Mouse (Mus musculus) neural tube, embryonic 13.5 days (tissue): Measurements from ENCODE around the gene Usf3. TPM values are rescaled to one million over a fixed set of nuclear protein-coding genes. Genes with fewer than 3 reads are reported as not detected.

Experiments used
- ATAC-seq: fragments of 200-750 bp; cut with Nextera tagmentation; 2 replicates; pipeline ENCODE4 v1.8.0; 2017; ENCODE audit warnings: low read depth, mild to moderate bottlenecking, moderate TSS enrichment, moderate library complexity
- H3K27ac ChIP-seq: fragments of 300-500 bp; sonication (generic); replicated peaks from 2 replicates; pipeline ENCODE4 v1.5.1; 2015; ENCODE audit warnings: moderate library complexity, mild to moderate bottlenecking, inconsistent platforms
- H3K27me3 ChIP-seq: fragments of 300-500 bp; sonication (generic); 2 replicates; pipeline ENCODE4 v1.6.1; 2015; ENCODE audit warnings: mild to moderate bottlenecking, inconsistent platforms
- H3K36me3 ChIP-seq: fragments of 300-500 bp; sonication (generic); 2 replicates; pipeline ENCODE4 v1.6.1; 2015; ENCODE audit warnings: mild to moderate bottlenecking, inconsistent platforms
- H3K4me1 ChIP-seq: fragments of 300-500 bp; sonication (generic); replicated peaks from 2 replicates; pipeline ENCODE4 v1.6.1; 2015; ENCODE audit warnings: inconsistent platforms
- H3K4me2 ChIP-seq: fragments of 300-500 bp; sonication (generic); 2 replicates; pipeline ENCODE4 v1.6.1; 2015; ENCODE audit warnings: inconsistent platforms, mild to moderate bottlenecking, moderate library complexity
- H3K4me3 ChIP-seq: fragments of 300-500 bp; sonication (generic); 2 replicates; pipeline ENCODE4 v1.5.1; 2015; ENCODE audit warnings: mild to moderate bottlenecking, inconsistent platforms
- H3K9ac ChIP-seq: fragments of 300-500 bp; sonication (generic); 2 replicates; pipeline ENCODE4 v1.6.1; 2015; ENCODE audit warnings: moderate library complexity, mild to moderate bottlenecking, inconsistent platforms
- H3K9me3 ChIP-seq: fragments of 300-500 bp; sonication (generic); 2 replicates; pipeline ENCODE4 v1.6.1; 2016; ENCODE audit warnings: inconsistent platforms
- WGBS: fragments of 180-500 bp; shearing (Covaris S2); methylation state at CpG from one replicate; pipeline ENCODE4 v1.1.7; 2015; 5-methylcytosine and 5-hydroxymethylcytosine counted together
- polyA plus RNA-seq: library from polyadenylated mRNA; unstranded; fragments of >200 nt; fragmentation: Nextera tagmentation; extraction: Ambion mirVana; gene quantifications from 2 replicates; pipeline ENCODE4 v1.2.1, GENCODE M21; 2015

The Usf3 gene
- polyA plus RNA-seq, 1 experiment from 2014 or later = 1.9 TPM

GRCm38 (mm10) chr16:44176511-44176910, 3.5 kb downstream of the Usf3 start:
- Histone ChIP-seq H3K4me3 (no peak overlapping the region), H3K4me2 (no peak overlapping the region), H3K9me3 (no peaks in the 10 kb centered on the region), H3K9ac (no peak overlapping the region), H3K27me3 (no peaks in the 10 kb centered on the region), H3K36me3 (0 out of 2 replicates have a peak, but pooled peaks cover 3% of the 10 kb centered on the region), H3K27ac (no peak overlapping the region), H3K4me1 (peaks cover 22% of the 10 kb centered on the region)
- no peak for ATAC-seq
- 95% methylated on average over 2 of the region's 2 CpGs for WGBS

- no peak overlapping the region for H3K9ac ChIP-seq
- peaks cover 17% of the 10 kb centered on the region for H3K4me1 ChIP-seq
- no peak overlapping the region for H3K27ac ChIP-seq
- no peaks in the 10 kb centered on the region for H3K9me3 ChIP-seq
- H3K36me3 ChIP-seq = 0 out of 2 replicates have a peak, but pooled peaks cover 3% of the 10 kb centered on the region
- no peaks in the 10 kb centered on the region for H3K27me3 ChIP-seq
- ATAC-seq = no peak
- WGBS = 68% methylated on average over 1 of the region's 1 CpGs
- no peak overlapping the region for H3K4me2 ChIP-seq
- no peak overlapping the region for H3K4me3 ChIP-seq
Observed at GRCm38 (mm10) chr16:44178555-44178954, 5.5 kb downstream of the Usf3 start.

GRCm38 (mm10) chr16:44182597-44182996, 9.6 kb downstream of the Usf3 start:
- WGBS = 95% methylated on average over 1 of the region's 1 CpGs

GRCm38 (mm10) chr16:44184769-44185168, 11.7 kb downstream of the Usf3 start:
- WGBS = 89% methylated on average over 3 of the region's 3 CpGs

More at GRCm38 (mm10) chr16:44182597-44182996, 9.6 kb downstream of the Usf3 start:
- Histone ChIP-seq H3K9ac (no peak overlapping the region), H3K27me3 (no peaks in the 10 kb centered on the region), H3K9me3 (no peaks in the 10 kb centered on the region), H3K36me3 (0 out of 2 replicates have a peak, but pooled peaks cover 3% of the 10 kb centered on the region), H3K4me3 (no peak overlapping the region), H3K27ac (no peak overlapping the region), H3K4me2 (no peak overlapping the region), H3K4me1 (no peaks in the 10 kb centered on the region)
- no peak for ATAC-seq

GRCm38 (mm10) chr16:44187172-44187571, 14.1 kb downstream of the Usf3 start:
- Histone ChIP-seq H3K36me3 (0 out of 2 replicates have a peak, but pooled peaks cover 10% of the 10 kb centered on the region), H3K4me2 (no peak overlapping the region), H3K27ac (no peak overlapping the region), H3K27me3 (no peaks in the 10 kb centered on the region), H3K9ac (no peak overlapping the region), H3K9me3 (no peaks in the 10 kb centered on the region; the same call in 1 of the 2 replicates), H3K4me1 (no peaks in the 10 kb centered on the region), H3K4me3 (no peak overlapping the region)
- WGBS = 95% methylated on average over 4 of the region's 4 CpGs
- ATAC-seq = no peak

More at GRCm38 (mm10) chr16:44184769-44185168, 11.7 kb downstream of the Usf3 start:
- no peak for ATAC-seq
- Histone ChIP-seq H3K4me3 (no peak overlapping the region), H3K9ac (no peak overlapping the region), H3K27me3 (no peaks in the 10 kb centered on the region), H3K4me2 (no peak overlapping the region), H3K9me3 (no peaks in the 10 kb centered on the region; the same call in 1 of the 2 replicates), H3K27ac (no peak overlapping the region), H3K4me1 (no peaks in the 10 kb centered on the region), H3K36me3 (0 out of 2 replicates have a peak, but pooled peaks cover 8% of the 10 kb centered on the region)

- 0 out of 2 replicates have a peak, but pooled peaks cover 10% of the 10 kb centered on the region for H3K36me3 ChIP-seq
- 90% methylated on average over 3 of the region's 3 CpGs for WGBS
- H3K9me3 ChIP-seq = no peaks in the 10 kb centered on the region; the same call in 1 of the 2 replicates
- no peak for ATAC-seq
- no peaks in the 10 kb centered on the region for H3K27me3 ChIP-seq
- no peak overlapping the region for H3K4me3 ChIP-seq
- no peak overlapping the region for H3K4me2 ChIP-seq
- no peak overlapping the region for H3K27ac ChIP-seq
- no peaks in the 10 kb centered on the region for H3K4me1 ChIP-seq
- no peak overlapping the region for H3K9ac ChIP-seq
Observed at GRCm38 (mm10) chr16:44188766-44189165, 15.7 kb downstream of the Usf3 start.

GRCm38 (mm10) chr16:44190032-44190431, 17.0 kb downstream of the Usf3 start:
- H3K36me3 ChIP-seq = 0 out of 2 replicates have a peak, but pooled peaks cover 10% of the 10 kb centered on the region
- H3K4me2 ChIP-seq = no peak overlapping the region
- H3K27me3 ChIP-seq = no peaks in the 10 kb centered on the region
- no peaks in the 10 kb centered on the region; the same call in 1 of the 2 replicates for H3K9me3 ChIP-seq
- no peak overlapping the region for H3K4me3 ChIP-seq
- no peak for ATAC-seq
- no peaks in the 10 kb centered on the region for H3K4me1 ChIP-seq
- 95% methylated on average over 6 of the region's 6 CpGs for WGBS
- H3K9ac ChIP-seq = no peak overlapping the region
- H3K27ac ChIP-seq = no peak overlapping the region

- no peaks in the 10 kb centered on the region for H3K27me3 ChIP-seq
- H3K4me1 ChIP-seq = no peaks in the 10 kb centered on the region
- 94% methylated on average over 2 of the region's 2 CpGs for WGBS
- H3K4me2 ChIP-seq = no peak overlapping the region
- no peak overlapping the region for H3K9ac ChIP-seq
- no peak overlapping the region for H3K4me3 ChIP-seq
- H3K9me3 ChIP-seq = no peaks in the 10 kb centered on the region; the same call in 1 of the 2 replicates
- H3K36me3 ChIP-seq = 0 out of 2 replicates have a peak, but pooled peaks cover 10% of the 10 kb centered on the region
- ATAC-seq = no peak
- H3K27ac ChIP-seq = no peak overlapping the region
Observed at GRCm38 (mm10) chr16:44190968-44191367, 17.9 kb downstream of the Usf3 start.

- Histone ChIP-seq H3K9ac (no peak overlapping the region), H3K36me3 (peaks cover 36% of the 10 kb centered on the region), H3K4me1 (no peaks in the 10 kb centered on the region), H3K4me3 (no peak overlapping the region), H3K4me2 (no peak overlapping the region), H3K27ac (no peak overlapping the region), H3K27me3 (no peaks in the 10 kb centered on the region), H3K9me3 (no peaks in the 10 kb centered on the region)
- no peak for ATAC-seq
- 93% methylated on average over 14 of the region's 14 CpGs for WGBS
Observed at GRCm38 (mm10) chr16:44199066-44199703, 26.1 kb downstream of the Usf3 start.

- no peaks in the 10 kb centered on the region for H3K9me3 ChIP-seq
- no peak for ATAC-seq
- no peaks in the 10 kb centered on the region for H3K27me3 ChIP-seq
- H3K9ac ChIP-seq = no peak overlapping the region
- WGBS = 94% methylated on average over 4 of the region's 4 CpGs
- H3K4me1 ChIP-seq = no peaks in the 10 kb centered on the region
- H3K36me3 ChIP-seq = peaks cover 39% of the 10 kb centered on the region
- H3K4me2 ChIP-seq = no peak overlapping the region
- no peak overlapping the region for H3K27ac ChIP-seq
- H3K4me3 ChIP-seq = no peak overlapping the region
Observed at GRCm38 (mm10) chr16:44200146-44200545, 27.1 kb downstream of the Usf3 start.

- Histone ChIP-seq H3K36me3 (peaks cover 73% of the 10 kb centered on the region), H3K9me3 (no peaks in the 10 kb centered on the region), H3K4me2 (no peak overlapping the region), H3K4me1 (no peaks in the 10 kb centered on the region), H3K4me3 (no peak overlapping the region), H3K27me3 (no peaks in the 10 kb centered on the region), H3K9ac (no peak overlapping the region), H3K27ac (no peak overlapping the region)
- WGBS = 79% methylated on average over 6 of the region's 6 CpGs
- ATAC-seq = no peak
Observed at GRCm38 (mm10) chr16:44204331-44204730, 31.3 kb downstream of the Usf3 start.

GRCm38 (mm10) chr16:44205973-44206372, 32.9 kb downstream of the Usf3 start:
- Histone ChIP-seq H3K4me3 (no peak overlapping the region), H3K27me3 (no peaks in the 10 kb centered on the region), H3K4me1 (no peaks in the 10 kb centered on the region), H3K27ac (no peak overlapping the region), H3K36me3 (peaks cover 75% of the 10 kb centered on the region), H3K9ac (no peak overlapping the region), H3K4me2 (no peak overlapping the region), H3K9me3 (no peaks in the 10 kb centered on the region)
- WGBS = 93% methylated on average over 8 of the region's 8 CpGs
- ATAC-seq = no peak
